Mouse (Mus musculus) liver, embryonic 11.5 days (tissue): ENCODE results near the gene Vwa3a. TPM values are rescaled to one million over a fixed set of nuclear protein-coding genes. Genes with fewer than 3 reads are reported as not detected.
"Not testable (repeated sequence)": the region's sequence is repeated elsewhere in the genome, so short reads cannot be mapped to it uniquely, and the experiment has no call there.

Source experiments
- ATAC-seq: fragments of 200-750 bp; cut with Nextera tagmentation; replicated peaks from 2 replicates; pipeline ENCODE4 v1.8.0; 2017; ENCODE audit warnings: moderate number of reproducible peaks, mild to moderate bottlenecking, moderate TSS enrichment, moderate library complexity; ENCODE audit not compliant: low FRiP score
- DNase-seq: peaks from one replicate; pipeline ENCODE4 v3.0.0-alpha.2; 2017; ENCODE audit warnings: low spot score
- H3K27ac ChIP-seq: fragments of 300-500 bp; sonication (generic); 2 replicates; pipeline ENCODE4 v1.5.1; 2014; ENCODE audit warnings: mild to moderate bottlenecking, low read depth, low read length, control low read depth
- H3K27me3 ChIP-seq: fragments of 300-500 bp; sonication (generic); replicated peaks from 2 replicates; pipeline ENCODE4 v1.6.1; 2014; ENCODE audit warnings: low read length, mixed read lengths; ENCODE audit not compliant: control insufficient read depth, insufficient read depth
- H3K36me3 ChIP-seq: fragments of 300-500 bp; sonication (generic); 2 replicates; pipeline ENCODE4 v1.6.1; 2014; ENCODE audit warnings: mild to moderate bottlenecking, low read length, moderate library complexity, mixed read lengths; ENCODE audit not compliant: control insufficient read depth, insufficient read depth
- H3K4me1 ChIP-seq: fragments of 300-500 bp; sonication (generic); replicated peaks from 2 replicates; pipeline ENCODE4 v1.6.1; 2014; ENCODE audit warnings: low read length, mixed read lengths; ENCODE audit not compliant: control insufficient read depth, insufficient read depth
- H3K4me2 ChIP-seq: fragments of 300-500 bp; sonication (generic); 2 replicates; pipeline ENCODE4 v1.6.1; 2014; ENCODE audit warnings: mild to moderate bottlenecking, control low read depth, moderate library complexity
- H3K4me3 ChIP-seq: fragments of 300-500 bp; sonication (generic); 2 replicates; pipeline ENCODE4 v1.5.1; 2014; ENCODE audit warnings: low read depth, low read length, control low read depth
- H3K9ac ChIP-seq: fragments of 300-500 bp; sonication (generic); 2 replicates; pipeline ENCODE4 v1.6.1; 2014; ENCODE audit warnings: low read depth, low read length, control low read depth
- H3K9me3 ChIP-seq: fragments of 300-500 bp; sonication (generic); 2 replicates; pipeline ENCODE4 v1.6.1; 2016; ENCODE audit warnings: low read length, inconsistent platforms, mixed read lengths; ENCODE audit not compliant: control insufficient read depth
- WGBS: fragments of 180-500 bp; shearing (Covaris S2); extraction: QIAGEN DNeasy Blood & Tissue Kit; methylation state at CpG from one replicate; pipeline ENCODE4 v1.1.7; 2014; 5-methylcytosine and 5-hydroxymethylcytosine counted together
- polyA plus RNA-seq: library from polyadenylated mRNA; unstranded; fragments of >200 nt; fragmentation: Nextera tagmentation; extraction: Ambion mirVana; gene quantifications from 2 replicates; pipeline ENCODE4 v1.2.1, GENCODE M21; 2014

The Vwa3a gene
- polyA plus RNA-seq, 1 experiment from 2014 or later: 0.08 TPM

- WGBS: 62% methylated on average over 2 of the region's 2 CpGs
- no peaks in the 10 kb centered on the region for H3K4me1 ChIP-seq
- no peak overlapping the region for H3K9ac ChIP-seq
- no peak for ATAC-seq
- H3K4me2 ChIP-seq: no peak overlapping the region
- no peak overlapping the region for H3K27ac ChIP-seq
- no peak overlapping the region for H3K4me3 ChIP-seq
- no peaks in the 10 kb centered on the region for H3K36me3 ChIP-seq
- H3K9me3 ChIP-seq: no peaks in the 10 kb centered on the region
- H3K27me3 ChIP-seq: no peaks in the 10 kb centered on the region
- no peak for DNase-seq
Measured at GRCm38 (mm10) chr7:120713225-120713624, 25.9 kb upstream of the Vwa3a start.

GRCm38 (mm10) chr7:120713951-120714350 lies 25.2 kb upstream of the Vwa3a start:
- not testable (repeated sequence) for H3K4me1 ChIP-seq, H3K4me3 ChIP-seq, H3K27ac ChIP-seq, H3K4me2 ChIP-seq, H3K9me3 ChIP-seq, H3K36me3 ChIP-seq, DNase-seq, H3K9ac ChIP-seq, H3K27me3 ChIP-seq, ATAC-seq
- 85% methylated on average over 11 of the region's 11 CpGs for WGBS

- no peaks in the 10 kb centered on the region for H3K27me3 ChIP-seq
- ATAC-seq (no peak), DNase-seq (no peak)
- no peaks in the 10 kb centered on the region for H3K4me1 ChIP-seq
- H3K4me2 ChIP-seq: no peak overlapping the region
- H3K27ac ChIP-seq: no peak overlapping the region
- H3K4me3 ChIP-seq: no peak overlapping the region
- no peaks in the 10 kb centered on the region for H3K9me3 ChIP-seq
- 72% methylated on average over 2 of the region's 2 CpGs for WGBS
- no peak overlapping the region for H3K9ac ChIP-seq
- H3K36me3 ChIP-seq: no peaks in the 10 kb centered on the region
Measured at GRCm38 (mm10) chr7:120717261-120717660, 21.9 kb upstream of the Vwa3a start.

GRCm38 (mm10) chr7:120721051-120721450 lies 18.1 kb upstream of the Vwa3a start:
- Histone ChIP-seq H3K9me3 (no peaks in the 10 kb centered on the region), H3K4me3 (no peak overlapping the region), H3K4me2 (no peak overlapping the region), H3K27me3 (no peaks in the 10 kb centered on the region), H3K36me3 (no peaks in the 10 kb centered on the region), H3K27ac (no peak overlapping the region), H3K4me1 (no peaks in the 10 kb centered on the region), H3K9ac (no peak overlapping the region)
- WGBS: 85% methylated on average over 5 of the region's 5 CpGs
- DNase-seq (no peak), ATAC-seq (no peak)

DNA sequence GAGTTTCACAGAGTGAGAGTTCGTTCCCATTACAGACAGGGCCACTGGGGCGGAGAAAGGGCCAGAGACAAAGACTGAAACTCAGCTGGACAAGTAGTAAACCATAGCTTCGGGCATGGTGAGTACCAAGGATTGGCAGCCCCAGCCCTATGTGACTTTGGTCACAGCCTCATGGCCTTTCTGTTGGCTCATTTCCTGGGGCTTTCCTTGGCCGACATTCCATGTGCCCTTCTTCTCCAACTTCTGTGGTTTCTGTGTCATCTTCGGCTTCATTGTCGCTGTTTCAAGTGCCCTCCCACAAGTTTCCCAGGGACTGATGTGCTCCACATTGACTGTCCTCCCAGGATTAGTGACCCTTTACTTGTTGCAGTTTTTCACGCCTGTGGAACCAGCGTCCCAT lies 17.7 kb upstream of the Vwa3a start:
- ATAC-seq (no peak), DNase-seq (no peak)
- no peak overlapping the region for H3K4me2 ChIP-seq
- H3K4me3 ChIP-seq: no peak overlapping the region
- no peaks in the 10 kb centered on the region for H3K4me1 ChIP-seq
- H3K27me3 ChIP-seq: no peaks in the 10 kb centered on the region
- peaks cover 4% of the 10 kb centered on the region; the same call in 1 of the 2 replicates for H3K36me3 ChIP-seq
- WGBS: 87% methylated on average over 8 of the region's 8 CpGs
- H3K9me3 ChIP-seq: no peaks in the 10 kb centered on the region
- no peak overlapping the region for H3K9ac ChIP-seq
- H3K27ac ChIP-seq: no peak overlapping the region

GRCm38 (mm10) chr7:120722063-120722462 lies 17.1 kb upstream of the Vwa3a start:
- no peak for ATAC-seq
- Histone ChIP-seq H3K4me3 (no peak overlapping the region), H3K27ac (no peak overlapping the region), H3K4me2 (no peak overlapping the region), H3K36me3 (peaks cover 4% of the 10 kb centered on the region; the same call in 1 of the 2 replicates), H3K9me3 (no peaks in the 10 kb centered on the region), H3K27me3 (no peaks in the 10 kb centered on the region), H3K9ac (no peak overlapping the region), H3K4me1 (no peaks in the 10 kb centered on the region)
- DNase-seq: no peak
- 89% methylated on average over 4 of the region's 4 CpGs for WGBS

DNA sequence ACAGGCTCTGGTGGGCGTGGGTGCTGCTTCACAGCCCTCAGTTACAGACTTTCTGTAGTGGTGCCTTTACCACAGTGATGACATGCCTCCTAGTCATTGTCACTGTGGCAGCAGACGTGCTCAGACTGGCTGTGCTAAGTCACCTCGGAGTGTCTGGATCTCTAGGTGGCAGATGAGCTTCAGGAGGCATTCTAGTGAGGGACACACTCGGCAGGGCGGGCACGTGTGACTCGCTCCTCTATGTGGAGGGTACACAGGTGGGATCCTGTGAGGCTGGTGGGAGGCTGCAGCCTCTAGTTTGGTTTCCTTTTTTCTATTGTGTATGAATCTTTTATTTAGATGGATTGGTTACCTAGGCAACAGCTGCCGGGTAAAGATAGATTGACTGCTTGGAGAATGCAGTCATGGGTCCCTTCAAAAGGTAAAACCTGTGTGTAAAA lies 16.3 kb upstream of the Vwa3a start:
- H3K4me3 ChIP-seq: no peak overlapping the region
- DNase-seq (no peak), ATAC-seq (no peak)
- no peaks in the 10 kb centered on the region for H3K27me3 ChIP-seq
- peaks cover 4% of the 10 kb centered on the region; the same call in 1 of the 2 replicates for H3K36me3 ChIP-seq
- H3K9me3 ChIP-seq: no peaks in the 10 kb centered on the region
- no peak overlapping the region for H3K4me2 ChIP-seq
- no peak overlapping the region for H3K9ac ChIP-seq
- H3K4me1 ChIP-seq: no peaks in the 10 kb centered on the region
- no peak overlapping the region for H3K27ac ChIP-seq
- WGBS: 84% methylated on average over 8 of the region's 8 CpGs

DNA sequence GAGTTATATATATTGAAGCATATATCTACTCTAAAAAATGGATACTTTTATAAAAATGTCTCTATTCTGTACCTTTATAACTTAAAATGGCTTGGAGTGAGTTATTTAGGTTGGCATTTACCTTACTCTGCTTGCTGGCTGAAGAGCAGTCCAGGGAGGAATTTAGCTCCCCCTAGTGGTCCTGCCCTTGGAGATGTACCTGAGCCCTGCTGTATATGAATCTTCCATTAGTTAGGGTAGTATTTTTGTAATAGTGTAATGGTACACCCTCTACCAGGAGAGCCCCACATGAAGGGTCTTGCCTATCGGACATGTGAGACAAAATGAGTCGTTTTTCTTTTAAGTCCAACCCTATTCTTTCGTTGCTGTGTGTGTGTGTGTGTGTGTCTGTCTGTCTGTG lies 11.5 kb upstream of the Vwa3a start:
- H3K4me2 ChIP-seq: no peak overlapping the region
- no peaks in the 10 kb centered on the region for H3K27me3 ChIP-seq
- peak; percentile 62 for ATAC-seq
- 81% methylated on average over 3 of the region's 3 CpGs for WGBS
- no peak overlapping the region for H3K27ac ChIP-seq
- peaks cover 4% of the 10 kb centered on the region; the same call in 1 of the 2 replicates for H3K36me3 ChIP-seq
- H3K4me3 ChIP-seq: no peak overlapping the region
- H3K9me3 ChIP-seq: no peaks in the 10 kb centered on the region
- DNase-seq: no peak
- peaks cover 4% of the 10 kb centered on the region for H3K4me1 ChIP-seq
- H3K9ac ChIP-seq: no peak overlapping the region

- WGBS: 51% methylated on average over 5 of the region's 5 CpGs
- H3K4me2 ChIP-seq: peak overlapping the region; percentile 67
- ATAC-seq: peak; percentile 92
Measured at GRCm38 (mm10) chr7:120729635-120730034, 9.5 kb upstream of the Vwa3a start.

More at GRCm38 (mm10) chr7:120729635-120730034, 9.5 kb upstream of the Vwa3a start:
- H3K9ac ChIP-seq: peak overlapping the region; percentile 64
- no peaks in the 10 kb centered on the region for H3K9me3 ChIP-seq
- no peaks in the 10 kb centered on the region for H3K27me3 ChIP-seq
- DNase-seq: no peak
- H3K4me1 ChIP-seq: peaks cover 4% of the 10 kb centered on the region
- peak overlapping the region; percentile 87 for H3K27ac ChIP-seq
- peak overlapping the region; percentile 39 for H3K4me3 ChIP-seq
- peaks cover 4% of the 10 kb centered on the region; the same call in 1 of the 2 replicates for H3K36me3 ChIP-seq
